Mouse (Mus musculus): Measurements from ENCODE around the gene Ppp1r21.

GRCm38 (mm10) chr17:88626347-88626811, 96.5 kb downstream of the Ppp1r21 start:
- TF ChIP-seq CHD2 (IDR thresholded peaks at IDR 0.05; ENCODE audit: low read depth, low read length) (no peak), ZNF384 (IDR thresholded peaks at IDR 0.05; ENCODE audit: low read depth, low read length) (no peak), ZC3H11A (IDR thresholded peaks at IDR 0.05; ENCODE audit: borderline replicate concordance, low read depth, low read length) (no peak), HCFC1 (IDR thresholded peaks at IDR 0.05; ENCODE audit: borderline replicate concordance, insufficient read depth, low read length) (no peak), MAFK (IDR thresholded peaks at IDR 0.05; ENCODE audit: insufficient read depth, low read depth, low read length) (no peak)
